Mouse (Mus musculus) CD4-positive helper T cell, adult 2 months (primary cell): ENCODE results near the gene Ppp4r1.
A peak's percentile ranks its signal among the peaks of the same experiment; 100 is the strongest.

Experiments used
- DNase-seq: peaks from one replicate; pipeline ENCODE4 v3.0.0-alpha.2; 2012; ENCODE audit warnings: low read depth, missing footprints, low spot score

Ppp4r1 gene

DNA sequence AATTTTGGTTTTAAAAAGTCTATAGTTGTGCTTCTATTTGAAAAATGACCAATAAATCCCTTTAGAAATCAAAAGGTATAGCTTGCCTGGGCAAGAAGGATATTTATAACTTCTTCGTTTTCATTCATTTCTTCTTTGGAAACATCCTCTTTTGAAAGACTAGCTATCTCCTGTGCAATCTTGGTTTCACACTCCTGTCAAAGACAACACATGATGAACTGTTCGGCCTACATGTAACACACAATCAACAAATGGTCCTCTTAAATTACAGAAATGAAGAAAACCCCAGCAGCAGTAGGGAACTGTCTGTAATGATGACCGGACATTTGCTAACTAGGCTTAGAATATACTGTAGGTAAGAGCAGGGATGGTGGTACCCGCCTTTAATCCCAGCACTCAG, 71.6 kb downstream of the Ppp4r1 start:
- DNase-seq, result no peak

DNA sequence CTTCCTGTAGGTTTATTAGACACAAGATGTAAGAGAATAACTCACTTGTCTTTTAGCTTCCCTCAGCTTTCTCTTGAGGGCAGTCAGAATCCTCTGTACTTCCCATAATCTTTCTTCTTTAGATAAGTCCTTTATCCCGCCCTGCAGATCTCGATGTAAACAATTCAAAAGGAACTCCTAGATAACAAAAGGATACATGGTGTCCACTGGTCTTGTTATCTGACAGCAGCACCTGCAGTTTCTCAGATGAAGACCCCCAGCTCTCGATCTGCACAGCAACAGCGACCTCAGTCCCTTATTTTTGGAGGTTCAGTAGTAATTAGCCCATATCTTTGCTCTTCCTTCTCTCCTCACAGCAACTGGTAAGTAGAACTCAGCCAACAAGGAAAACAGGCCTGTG, 75.2 kb downstream of the Ppp4r1 start:
- DNase-seq, result no peak

DNA sequence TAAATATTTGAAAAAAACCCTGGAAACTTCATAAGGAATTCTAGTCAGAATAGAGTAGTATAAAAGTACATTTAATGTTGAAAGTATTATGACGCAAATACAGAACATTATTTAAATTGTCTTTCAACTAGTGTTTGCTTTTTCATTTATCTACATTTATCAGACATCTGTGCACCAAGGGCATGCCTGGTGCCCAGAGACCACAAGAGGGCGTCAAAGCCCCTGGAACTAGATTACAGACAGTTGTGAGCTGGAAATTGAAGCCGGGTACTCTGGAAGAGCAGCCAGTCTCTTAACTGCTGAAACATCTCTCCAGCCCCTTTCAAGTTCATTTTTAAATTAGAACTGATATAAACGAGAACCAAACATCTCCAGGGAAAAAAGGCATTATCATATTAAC, 80.2 kb downstream of the Ppp4r1 start:
- peak; percentile 51 for DNase-seq

DNA sequence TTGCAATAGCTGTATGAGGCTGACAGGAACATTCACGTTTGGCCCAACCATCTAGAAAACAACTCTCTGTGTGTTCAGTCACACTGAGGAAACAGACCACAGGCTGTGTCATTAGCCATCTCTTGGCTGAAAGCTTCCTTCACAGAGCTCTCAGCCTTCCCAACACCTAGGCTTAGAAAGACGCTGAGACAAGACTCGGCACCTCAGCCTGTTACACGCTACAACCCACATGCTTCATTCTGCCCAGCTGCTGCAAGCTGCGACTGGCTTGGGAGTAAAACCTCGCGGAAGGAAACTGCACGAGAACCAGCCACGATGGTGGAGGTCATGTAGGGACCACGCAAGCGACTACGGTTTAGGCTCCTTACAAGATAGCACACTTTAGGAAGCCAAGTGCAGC, 81.5 kb downstream of the Ppp4r1 start:
- no peak for DNase-seq

DNA sequence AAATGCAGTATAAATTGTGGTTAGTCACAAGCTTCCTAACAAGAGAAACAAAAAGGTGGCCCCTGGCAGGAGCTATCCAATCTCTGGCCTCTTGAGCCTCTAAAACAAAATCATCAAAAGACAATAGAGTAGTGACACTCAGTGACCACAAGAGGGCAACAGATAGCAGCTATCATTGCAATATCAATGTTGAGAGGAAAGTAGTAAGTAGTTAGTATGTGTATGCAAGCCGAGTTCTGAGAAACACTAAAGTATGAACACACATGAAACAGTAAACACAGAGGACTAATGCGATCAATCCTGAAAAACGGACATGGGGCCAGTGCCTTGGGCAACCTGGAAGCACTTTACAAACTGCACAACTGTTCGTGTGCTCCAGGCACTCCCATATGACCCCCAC, 82.4 kb downstream of the Ppp4r1 start:
- DNase-seq, result peak; percentile 62

GRCm38 (mm10) chr17:65865265-65865664, 82.9 kb downstream of the Ppp4r1 start:
- no peak for DNase-seq

GRCm38 (mm10) chr17:65866201-65866600, 83.8 kb downstream of the Ppp4r1 start:
- DNase-seq, result no peak

- DNase-seq, result no peak
Measured at GRCm38 (mm10) chr17:65867996-65868395, 85.6 kb downstream of the Ppp4r1 start.

DNA sequence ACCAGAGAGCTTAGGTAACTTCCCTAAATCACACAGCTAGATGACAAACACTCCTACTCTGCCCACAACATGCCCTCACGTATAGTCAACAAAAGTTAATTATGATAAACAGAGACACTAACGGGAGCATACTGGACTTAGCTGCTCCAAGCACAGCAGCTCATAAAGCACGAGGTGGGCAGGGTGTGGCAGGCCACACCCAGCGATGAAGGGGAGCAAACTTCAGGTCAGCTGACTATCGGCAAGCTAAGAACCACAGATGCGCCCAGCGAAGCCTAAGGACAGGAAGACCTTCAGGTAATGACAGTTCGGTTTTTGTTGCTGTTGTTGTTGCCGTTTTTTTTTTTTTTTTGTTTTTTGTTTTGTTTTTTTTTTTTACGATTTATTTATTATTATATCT, 87.3 kb downstream of the Ppp4r1 start:
- DNase-seq, result no peak

DNA sequence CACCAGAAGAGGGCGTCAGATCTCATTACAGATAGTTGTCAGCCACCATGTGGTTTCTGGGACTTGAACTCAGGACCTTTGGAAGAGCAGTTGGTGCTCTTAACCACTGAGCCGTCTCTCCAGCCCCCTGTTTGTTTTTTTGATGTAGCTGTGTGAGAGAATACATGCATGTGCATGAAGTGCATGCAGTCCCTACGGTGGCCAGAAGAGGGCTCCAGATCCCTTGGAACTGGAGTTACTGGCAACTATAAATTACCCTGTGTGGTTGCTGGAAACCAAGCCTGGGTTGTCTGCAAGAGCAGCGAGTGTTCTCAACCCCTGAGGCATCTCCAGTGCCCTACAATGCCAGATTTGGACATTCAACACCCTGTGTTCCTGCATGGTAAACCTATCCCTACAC, 87.8 kb downstream of the Ppp4r1 start:
- DNase-seq, result peak; percentile 85

- peak; percentile 57 for DNase-seq
Measured at GRCm38 (mm10) chr17:65871641-65872041, 89.3 kb downstream of the Ppp4r1 start.

DNA sequence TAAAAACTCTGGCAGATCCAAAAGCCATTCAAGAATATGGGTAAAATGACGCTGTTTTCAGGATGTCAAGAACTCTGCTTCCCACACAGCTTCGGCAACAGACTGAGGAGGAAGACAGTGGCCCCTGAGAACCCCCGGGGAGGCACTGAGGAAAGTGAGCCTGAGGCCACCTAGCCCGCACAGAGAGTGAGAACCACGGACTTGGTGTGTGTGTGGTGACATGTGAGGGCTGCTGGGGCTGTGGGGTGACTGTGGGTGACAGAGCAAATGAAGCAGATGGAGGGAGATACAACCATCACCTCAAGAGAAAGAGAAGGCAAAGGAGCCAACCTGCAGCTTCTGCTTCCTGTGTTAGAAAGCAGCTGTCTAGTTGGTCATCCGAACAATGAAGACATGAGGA, 89.7 kb downstream of the Ppp4r1 start:
- no peak for DNase-seq

DNA sequence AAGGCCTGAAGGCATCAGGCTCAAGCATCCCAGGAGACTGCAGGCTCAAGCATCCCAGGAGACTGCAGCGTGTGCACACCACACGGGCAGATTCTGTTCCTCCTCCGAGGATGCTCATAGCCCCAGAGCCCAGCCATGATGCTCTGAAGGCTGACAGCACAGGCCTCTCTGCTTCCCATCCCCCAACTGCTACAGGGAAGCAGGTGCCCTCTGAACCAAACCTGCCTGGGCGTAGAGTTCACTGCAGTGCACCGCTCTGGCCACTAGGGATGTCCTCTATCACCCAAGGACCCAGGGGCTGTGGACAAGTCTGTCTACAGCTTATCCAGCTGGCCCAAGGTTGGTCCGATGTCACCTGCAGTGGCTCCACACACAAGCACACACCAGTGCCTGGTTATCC, 90.3 kb downstream of the Ppp4r1 start:
- peak; percentile 71 for DNase-seq

DNA sequence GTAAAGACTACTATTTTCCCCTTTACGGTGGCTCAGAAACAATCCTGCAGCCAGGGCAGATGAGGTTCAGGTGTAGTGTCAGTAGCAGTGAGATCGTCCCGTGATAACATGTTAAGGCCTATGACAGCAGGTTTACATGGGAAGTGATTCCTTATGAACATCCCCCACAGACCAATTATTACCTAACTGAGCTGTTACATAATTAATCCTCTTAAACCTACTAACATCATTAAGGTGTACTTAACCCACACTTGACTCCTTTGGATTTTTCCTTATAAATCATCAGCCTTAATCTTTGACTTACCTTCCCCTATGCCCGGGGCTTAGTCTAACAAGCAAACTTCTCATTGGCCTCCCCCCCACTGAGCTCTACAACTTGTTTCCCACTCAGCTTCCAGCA, 90.8 kb downstream of the Ppp4r1 start:
- DNase-seq, result no peak

DNA sequence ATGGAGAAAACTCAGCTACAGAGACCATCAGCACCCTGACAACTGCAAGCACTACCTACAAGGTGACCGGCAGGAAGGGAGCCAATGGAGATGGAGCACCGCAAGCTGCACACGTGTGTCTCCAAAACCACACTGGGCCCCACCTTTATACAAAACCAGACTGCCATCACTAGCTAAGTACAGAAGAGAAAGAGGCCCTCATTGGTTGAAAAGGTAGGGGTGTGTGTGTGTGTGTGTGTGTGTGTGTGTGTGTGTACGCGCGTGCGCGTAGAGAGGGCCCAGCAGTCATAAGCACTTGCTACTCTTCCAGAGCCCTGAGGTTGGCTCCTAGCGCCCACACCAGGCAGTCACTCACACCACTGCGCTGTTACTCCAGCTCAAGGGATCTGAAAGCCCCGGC, 91.5 kb downstream of the Ppp4r1 start:
- peak; percentile 74 for DNase-seq

- no peak for DNase-seq
Measured at GRCm38 (mm10) chr17:65877026-65877425, 94.7 kb downstream of the Ppp4r1 start.

- DNase-seq, result no peak
Measured at GRCm38 (mm10) chr17:65884061-65884669, 101.8 kb downstream of the Ppp4r1 start.

DNA sequence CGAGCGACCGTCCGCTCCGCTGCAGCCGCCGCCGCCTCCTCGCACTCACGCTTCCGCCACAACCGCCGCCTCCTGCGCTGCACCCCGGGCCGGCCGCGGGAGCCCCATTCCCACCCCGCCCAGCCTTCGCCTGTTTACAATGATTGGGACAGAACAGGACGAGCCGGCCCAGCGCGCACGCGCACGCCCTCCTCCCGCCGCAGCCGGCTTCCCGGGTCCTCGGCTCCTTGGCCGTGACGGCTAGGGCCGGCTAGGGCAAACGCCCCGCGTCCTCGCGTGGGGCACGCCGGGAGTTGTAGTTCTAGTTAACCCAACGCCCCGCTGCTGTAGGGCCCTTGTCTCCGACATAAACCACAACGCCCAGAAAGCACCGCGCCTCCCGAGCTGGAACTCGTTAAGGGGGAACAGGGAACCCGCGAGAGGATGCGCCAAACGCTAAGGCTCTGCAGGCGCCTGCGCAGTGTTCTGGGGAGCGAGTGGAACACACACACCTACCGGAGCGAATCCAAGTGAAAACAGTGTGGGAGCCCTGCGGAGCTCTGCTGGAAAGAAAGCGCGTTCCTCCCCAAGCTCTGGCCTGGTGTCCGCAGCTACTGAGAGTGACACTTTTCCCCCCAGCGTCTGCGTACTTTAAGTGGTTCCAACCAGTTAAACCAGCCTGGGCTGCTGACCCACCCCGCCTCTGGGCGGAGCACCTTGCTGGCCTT, 102.5 kb downstream of the Ppp4r1 start:
- peak; percentile 99 for DNase-seq

DNA sequence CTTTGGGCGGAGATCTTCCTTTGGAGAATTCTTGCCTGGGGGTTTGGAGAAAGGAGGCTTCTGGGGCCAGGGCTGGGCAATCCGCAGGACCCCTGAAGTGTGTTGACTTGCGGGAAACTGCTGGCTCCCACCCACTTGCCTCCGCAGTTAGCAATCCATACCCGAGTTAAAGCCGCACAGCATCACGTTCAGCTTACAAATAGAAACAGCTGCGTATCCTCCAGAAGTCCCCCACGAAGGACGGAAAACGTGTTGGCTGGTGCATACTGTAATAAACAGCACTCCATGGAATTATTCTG, 103.0 kb downstream of the Ppp4r1 start:
- DNase-seq, result no peak

DNA sequence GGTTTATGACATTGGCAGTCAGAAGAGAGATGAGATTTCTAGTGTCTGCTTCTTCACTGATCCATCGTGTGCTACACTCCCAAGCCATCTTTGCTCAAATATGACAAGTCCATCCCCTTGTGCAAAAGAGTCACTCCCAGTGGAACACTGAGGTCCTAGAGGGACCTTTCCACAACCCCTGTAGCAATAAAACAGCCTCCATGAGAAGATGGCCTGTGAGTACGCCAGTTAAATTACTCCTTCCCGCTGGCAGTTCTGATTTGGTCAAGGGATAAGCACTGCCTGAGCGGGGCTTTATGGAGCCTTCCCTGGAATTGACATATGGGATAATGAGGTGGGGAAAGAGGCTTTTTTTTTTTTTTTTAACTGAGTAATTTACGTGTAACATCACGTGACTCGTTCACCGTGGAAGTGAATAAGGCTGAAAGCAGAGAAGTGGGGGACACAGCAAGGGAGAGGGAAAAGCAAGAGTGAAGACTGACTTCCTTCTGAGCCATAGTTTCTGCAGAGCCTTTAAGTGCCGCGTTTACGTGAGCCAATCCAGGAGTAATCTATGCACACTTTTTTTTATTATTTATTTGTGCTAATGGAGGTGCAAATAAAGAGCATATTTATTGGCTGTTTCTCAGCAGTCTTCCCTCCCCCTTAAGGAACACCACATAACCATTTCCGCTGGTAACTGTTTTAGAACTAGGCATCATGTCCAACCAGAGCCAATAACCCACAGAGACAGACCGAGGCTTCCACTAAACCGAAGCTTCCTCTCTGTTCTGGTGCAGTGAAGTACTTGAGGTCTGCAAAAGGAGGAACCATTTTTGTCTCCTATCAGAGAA, 103.5 kb downstream of the Ppp4r1 start, which contains the start of gene Ralbp1:
Gene Ralbp1, minus strand, starts transcription at position 102 of the 833 bp plus-strand sequence.
- DNase-seq, result peak; percentile 55

- no peak for DNase-seq
Measured at GRCm38 (mm10) chr17:65886571-65886970, 104.2 kb downstream of the Ppp4r1 start.

DNA sequence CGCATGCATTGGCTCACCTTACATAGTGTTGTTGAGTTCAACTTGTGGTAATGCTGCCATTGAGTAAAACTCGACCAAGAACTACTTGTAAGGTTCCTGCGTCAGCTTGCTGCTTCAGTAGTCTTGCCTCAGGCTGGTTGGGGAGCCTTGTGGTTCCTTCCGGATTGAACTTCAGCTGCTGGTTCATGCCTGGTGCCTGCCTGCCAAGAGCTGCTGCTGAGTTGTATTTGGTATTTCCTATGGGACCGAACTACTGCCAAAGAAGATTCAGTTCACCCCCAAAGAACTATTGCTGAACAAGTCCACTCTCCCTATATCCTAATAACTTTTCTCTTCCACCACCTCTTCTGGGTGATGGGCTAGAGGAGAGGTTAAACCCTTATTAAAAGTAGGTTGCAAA, 107.1 kb downstream of the Ppp4r1 start:
- no peak for DNase-seq
